Mouse (Mus musculus) left cerebral cortex, adult 18-20 months (tissue): ENCODE data around the gene 1700123K08Rik. TPM values are rescaled to one million over a fixed set of nuclear protein-coding genes. Genes with fewer than 3 reads are reported as not detected.
A peak's percentile ranks its signal among the peaks of the same experiment; 100 is the strongest.
"Not testable (repeated sequence)": the region's sequence is repeated elsewhere in the genome, so short reads cannot be mapped to it uniquely, and the experiment has no call there.

Experiments used
- DNase-seq, 2 experiments: peaks; one replicate each; pipeline ENCODE4 v3.0.0; 2021 to 2022; ENCODE audit warnings: low spot score in 2 of 2, mixed read lengths in 1 of 2
- long read RNA-seq, 2 experiments: library from polyadenylated mRNA; stranded (forward); transcript quantifications; one replicate each; pipeline ENCODE4 v2.0.0; 2021
- microRNA-seq, 2 experiments: library from miRNA; unstranded; fragments of <30 nt; microRNA quantifications; one replicate each; pipeline ENCODE4 v1.2.0; 2021
- total RNA-seq, 2 experiments: library from RNA; stranded (reverse); gene quantifications; 2 replicates each; pipeline ENCODE4 v1.2.3; 2021

1700123K08Rik gene
- total RNA-seq: not detected
- long read RNA-seq, experiment 1: 0 reads
- long read RNA-seq, experiment 2: 0 reads

- not testable (repeated sequence) for DNase-seq
Measured at GRCm38 (mm10) chr5:138564612-138565011, at the start of gene 1700123K08Rik. 1700123K08Rik (minus strand) TSS chr5:138564712.

- no peak for DNase-seq
Measured at GRCm38 (mm10) chr5:138587396-138587795, 22.9 kb upstream of the 1700123K08Rik start.

GRCm38 (mm10) chr5:138571623-138572022, 7.1 kb upstream of the 1700123K08Rik start:
- DNase-seq: peak in 1 of 2 experiments; percentile 3

GRCm38 (mm10) chr5:138552718-138553117, 11.8 kb downstream of the 1700123K08Rik start:
- no peak for DNase-seq

- DNase-seq: no peak
Measured at GRCm38 (mm10) chr5:138532491-138532890, 32.0 kb downstream of the 1700123K08Rik start.

Small RNA genes lying within 50 kb of the gene (microRNA-seq; reads per million reads assigned to microRNA genes)
- gene Gm24082: 0 reads per million in 2 experiments

Other genes with a start within 250 kb of the 1700123K08Rik start
- under 1 TPM in 1 of 2 experiments, not detected in 1; 0.42 TPM for gene Pvrig, start 222.8 kb downstream of the 1700123K08Rik start, total RNA-seq
- 10 to 100 TPM; 21.2 to 22.1 TPM for gene Zfp157, start 123.2 kb downstream of the 1700123K08Rik start, total RNA-seq
- gene Zfp68, start 55.0 kb upstream of the 1700123K08Rik start, total RNA-seq: 10 to 100 TPM; 31.2 to 33.8 TPM
- 10 to 100 TPM; 15.9 to 16.7 TPM for gene A430033K04Rik, start 58.1 kb upstream of the 1700123K08Rik start, total RNA-seq
- 10 to 100 TPM; 39.3 to 41.0 TPM for gene Fam20c, start 189.8 kb upstream of the 1700123K08Rik start, total RNA-seq